Comparison of ENCODE assay signal across 8 mouse cellular contexts in the genomic region with DNA sequence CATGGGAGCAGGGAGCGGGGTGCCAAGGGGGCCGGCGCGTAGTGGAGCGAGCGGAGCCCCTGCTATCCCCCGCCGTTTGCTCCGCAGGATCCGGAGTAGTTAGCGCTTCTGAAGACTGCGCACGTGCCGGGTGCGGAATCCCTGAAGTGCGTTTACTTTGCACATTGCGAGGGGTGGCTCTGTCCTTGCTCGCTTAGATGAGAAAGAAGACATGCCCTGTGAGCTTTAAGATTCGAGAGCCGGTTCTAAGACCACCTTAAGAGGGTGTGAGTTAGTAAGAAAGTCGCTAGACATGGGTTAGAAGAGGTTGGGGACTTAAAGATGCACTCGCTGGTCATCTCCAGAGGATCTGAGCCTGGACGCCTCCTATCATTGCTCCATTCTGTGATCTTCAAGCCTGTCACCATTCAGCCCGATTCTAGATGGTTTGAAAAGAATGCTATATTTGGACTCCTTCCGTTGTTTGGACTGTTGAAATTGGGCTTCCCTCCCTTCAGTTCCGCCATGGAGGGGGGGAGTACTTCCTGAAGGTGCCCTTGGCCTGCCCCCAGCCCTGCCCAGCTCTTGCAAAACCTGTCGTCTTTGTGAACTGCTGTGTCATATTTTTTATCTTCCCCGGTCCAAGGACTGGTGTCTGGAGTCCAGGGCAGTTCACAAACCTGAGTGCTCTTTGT. TPM values are rescaled to one million over a fixed set of nuclear protein-coding genes. Genes with fewer than 3 reads are reported as not detected.
A peak's percentile ranks its signal among the peaks of the same experiment; 100 is the strongest.
DNase-seq lines count a peak whose midpoint lies in the region; TF ChIP-seq lines count a peak whose summit lies in the region.

No protein-coding gene starts in this region.

- intact Hi-C loops in heart, postnatal 10 days (cut with DNase I): no loop called here

- no peak for TF ChIP-seq CTCF in cortical plate, adult 2 months (IDR thresholded peaks at IDR 0.05; ENCODE audit: extremely low read depth, insufficient read depth, low read length)

- H3K27me3 ChIP-seq in megakaryocyte, embryonic 14.5 days (replicated peaks): no peaks in the 10 kb centered on the region
- no peaks in the 10 kb centered on the region for H3K27me3 ChIP-seq in splenic B cell, adult 2 months (ENCODE audit: control insufficient read depth, insufficient read depth, low read length, poor library complexity, severe bottlenecking)

- TF ChIP-seq POLR2A in cortical plate, adult 2 months (IDR thresholded peaks at IDR 0.05; ENCODE audit: extremely low read depth, insufficient read depth, low read length): no peak

- H3K4me1 ChIP-seq in cortical plate, adult 2 months (ENCODE audit: control insufficient read depth, insufficient read depth, low read length): peaks cover 7% of the 10 kb centered on the region; the same call in 1 of the 2 replicates
- peaks cover 61% of the 10 kb centered on the region for H3K4me1 ChIP-seq in megakaryocyte, embryonic 14.5 days

- peak; percentile 95 for DNase-seq in heart, adult 11 months
- no peak for DNase-seq in heart, adult 8-10 months (ENCODE audit: low spot score)
- peak; percentile 60 to 65 for DNase-seq in heart, postnatal 10 days
- peak; percentile 61 to 83 for DNase-seq in kidney, postnatal 25 days
- DNase-seq in splenic B cell, adult 2 months (ENCODE audit: low read depth, low spot score): peak; percentile 54
- DNase-seq in frontal cortex, adult 2 months (ENCODE audit: extremely low spot score in 1 of 2, low spot score in 1 of 2): no peak

- peak overlapping the region; percentile 82 for H3K4me3 ChIP-seq in cortical plate, adult 2 months (ENCODE audit: insufficient read depth, low read length)
- peak overlapping the region; percentile 97 for H3K4me3 ChIP-seq in megakaryocyte, embryonic 14.5 days (replicated peaks)

- peaks cover 44% of the 10 kb centered on the region for H3K36me3 ChIP-seq in megakaryocyte, embryonic 14.5 days (replicated peaks; ENCODE audit: low read length)
- peaks cover 6% of the 10 kb centered on the region for H3K36me3 ChIP-seq in splenic B cell, adult 2 months (ENCODE audit: control insufficient read depth, insufficient read depth, low read length, poor library complexity, severe bottlenecking)

- no peaks in the 10 kb centered on the region for H3K9me3 ChIP-seq in megakaryocyte, embryonic 14.5 days

- H3K27ac ChIP-seq in cortical plate, adult 2 months (ENCODE audit: insufficient read depth, low read length): peak overlapping the region; percentile 43

RNA-seq across cellular contexts. Expression of gene Rab5if, which starts 0.7 kb away (rescaled TPM):
- 100 to 1,000 TPM in 2 of 4 experiments, 10 to 100 TPM in 2; 90.3 to 107 (median 102) TPM for total RNA-seq in heart, adult 8-10 months (2022)
- 100 and 110 TPM in 2 replicates for polyA plus RNA-seq in cortical plate, adult 2 months (2012; rRNA removed)
- total RNA-seq in heart, postnatal 10 days (2021): 100 to 1,000 TPM; 130 to 132 TPM
- polyA plus RNA-seq in megakaryocyte, embryonic 14.5 days (2012; ENCODE audit: insufficient read depth, low replicate concordance): 175 and 255 TPM in 2 replicates
- polyA plus RNA-seq in frontal cortex, adult 2 months (2012; rRNA removed): 101 and 109 TPM in 2 replicates

RNA-seq across cellular contexts. Expression of gene 4930518I15Rik, which starts 5.9 kb away (rescaled TPM):
- 1 to 10 TPM in 1 of 4 experiments, under 1 TPM in 3; 0.40 to 1.4 (median 0.56) TPM for total RNA-seq in heart, adult 8-10 months (2022)
- 3.0 and 4.0 TPM in 2 replicates for polyA plus RNA-seq in cortical plate, adult 2 months (2012; rRNA removed)
- 1 to 10 TPM; 1.1 to 1.2 TPM for total RNA-seq in heart, postnatal 10 days (2021)
- 0.13 TPM in 1 of 2 replicates, not detected in the other for polyA plus RNA-seq in megakaryocyte, embryonic 14.5 days (2012; ENCODE audit: insufficient read depth, low replicate concordance)
- 3.2 and 3.4 TPM in 2 replicates for polyA plus RNA-seq in frontal cortex, adult 2 months (2012; rRNA removed)

RNA-seq across cellular contexts. Expression of gene Sla2, which starts 23.4 kb away (rescaled TPM):
- total RNA-seq in heart, adult 8-10 months (2022): under 1 TPM in 1 of 4 experiments, not detected in 3; 0.09 TPM
- 0.67 and 0.85 TPM in 2 replicates for polyA plus RNA-seq in cortical plate, adult 2 months (2012; rRNA removed)
- total RNA-seq in heart, postnatal 10 days (2021): under 1 TPM in 1 of 2 experiments, not detected in 1; 0.10 TPM
- polyA plus RNA-seq in megakaryocyte, embryonic 14.5 days (2012; ENCODE audit: insufficient read depth, low replicate concordance): 86.1 and 150 TPM in 2 replicates
- 0.57 and 0.78 TPM in 2 replicates for polyA plus RNA-seq in frontal cortex, adult 2 months (2012; rRNA removed)

RNA-seq across cellular contexts. Expression of gene Tgif2, which starts 23.8 kb away (rescaled TPM):
- total RNA-seq in heart, adult 8-10 months (2022): under 1 TPM; 0.47 to 0.55 (median 0.51) TPM
- polyA plus RNA-seq in cortical plate, adult 2 months (2012; rRNA removed): 1.1 and 1.7 TPM in 2 replicates
- total RNA-seq in heart, postnatal 10 days (2021): 1 to 10 TPM; 5.0 to 7.3 TPM
- 5.1 and 8.1 TPM in 2 replicates for polyA plus RNA-seq in megakaryocyte, embryonic 14.5 days (2012; ENCODE audit: insufficient read depth, low replicate concordance)
- 1.4 and 2.0 TPM in 2 replicates for polyA plus RNA-seq in frontal cortex, adult 2 months (2012; rRNA removed)

Comparison
In these comparisons a context has a peak if more than half of its experiments do, and no peak if none do; other contexts are left out.
1. DNase-seq: peak in heart, adult 11 months (single experiment), heart, postnatal 10 days (2 of 2), kidney, postnatal 25 days (2 of 2) and splenic B cell, adult 2 months (single experiment); none in heart, adult 8-10 months (single experiment) and frontal cortex, adult 2 months (0 of 2).
2. RNA of gene Sla2, which starts 23.4 kb away (polyA plus RNA-seq): 86.1 to 150 TPM in megakaryocyte, embryonic 14.5 days; 0.57 to 0.78 TPM in frontal cortex, adult 2 months and 0.67 to 0.85 TPM in cortical plate, adult 2 months; every median in the first group is over 10 times any median in the second.